Mouse (Mus musculus) heart, adult 2 months (tissue): ENCODE data around the gene Trim41. TPM values are rescaled to one million over a fixed set of nuclear protein-coding genes. Genes with fewer than 3 reads are reported as not detected.
A peak's percentile ranks its signal among the peaks of the same experiment; 100 is the strongest.

Experiments used
- DNase-seq, 2 experiments: peaks; one replicate each; pipeline ENCODE4 v3.0.0; 2021
- H3K27ac ChIP-seq: fragments of 200-600 bp; 2 replicates; pipeline ENCODE4 v1.8.1; 2022
- H3K27me3 ChIP-seq: fragments of 200-500 bp; 2 replicates; pipeline ENCODE4 v1.6.1; 2012; ENCODE audit warnings: mild to moderate bottlenecking, low read length, inconsistent platforms, mixed read lengths; ENCODE audit not compliant: control insufficient read depth, insufficient read depth
- H3K36me3 ChIP-seq: fragments of 200-500 bp; 2 replicates; pipeline ENCODE4 v1.6.1; 2012; ENCODE audit warnings: low read length, inconsistent platforms; ENCODE audit not compliant: control insufficient read depth, insufficient read depth
- H3K4me1 ChIP-seq: fragments of 200-500 bp; 2 replicates; pipeline ENCODE4 v1.6.1; 2011; ENCODE audit warnings: low read length; ENCODE audit not compliant: control insufficient read depth, insufficient read depth
- H3K4me3 ChIP-seq: fragments of 200-600 bp; 2 replicates; pipeline ENCODE4 v1.8.1; 2022
- H3K79me2 ChIP-seq: fragments of 200-500 bp; replicated peaks from 2 replicates; pipeline ENCODE4 v1.6.1; 2012; ENCODE audit warnings: mild to moderate bottlenecking, inconsistent platforms, low read length, moderate library complexity, mixed read lengths; ENCODE audit not compliant: control insufficient read depth, insufficient read depth
- H3K9ac ChIP-seq: fragments of 200-500 bp; 2 replicates; pipeline ENCODE4 v1.6.1; 2012; ENCODE audit warnings: low read depth, mild to moderate bottlenecking, control low read depth, inconsistent platforms, low read length, mixed read lengths
- CTCF ChIP-seq: fragments of 200-600 bp; IDR thresholded peaks from 2 replicates; pipeline ENCODE4 v1.8.1; 2022; ENCODE audit warnings: antibody characterized with exemption, mild to moderate bottlenecking, moderate library complexity
- EP300 ChIP-seq: fragments of 200-500 bp; IDR thresholded peaks from 2 replicates; pipeline ENCODE4 v1.6.1; 2011; ENCODE audit warnings: low read depth, low read length, control low read depth; ENCODE audit not compliant: insufficient read depth
- POLR2A ChIP-seq: fragments of 200-500 bp; IDR thresholded peaks from 2 replicates; pipeline ENCODE4 v1.6.1; 2011; ENCODE audit warnings: mild to moderate bottlenecking, low read depth, low read length, control low read depth; ENCODE audit not compliant: insufficient read depth
- WGBS: fragments of 180-500 bp; shearing (Covaris S2); methylation state at CpG from one replicate; pipeline ENCODE4 v1.1.7; 2018; 5-methylcytosine and 5-hydroxymethylcytosine counted together
- intact Hi-C: fragments of 180-260 bp; cut with DNase I; formaldehyde crosslinking; loops from one replicate; pipeline ENCODE4 v1.15.1; 2025
- polyA plus RNA-seq: library from polyadenylated mRNA; depleted of rRNA; stranded (reverse); fragments of >200 nt; gene quantifications from 2 replicates; pipeline ENCODE4 v1.2.3, GENCODE M21; 2012
- total RNA-seq, 2 experiments: library from RNA; stranded (reverse); gene quantifications; 2 replicates each; pipeline ENCODE4 v1.2.3; 2021

Gene Trim41
- total and polyA plus RNA-seq, 3 experiments = 19.1 to 19.9 (median 19.8) TPM

DNA sequence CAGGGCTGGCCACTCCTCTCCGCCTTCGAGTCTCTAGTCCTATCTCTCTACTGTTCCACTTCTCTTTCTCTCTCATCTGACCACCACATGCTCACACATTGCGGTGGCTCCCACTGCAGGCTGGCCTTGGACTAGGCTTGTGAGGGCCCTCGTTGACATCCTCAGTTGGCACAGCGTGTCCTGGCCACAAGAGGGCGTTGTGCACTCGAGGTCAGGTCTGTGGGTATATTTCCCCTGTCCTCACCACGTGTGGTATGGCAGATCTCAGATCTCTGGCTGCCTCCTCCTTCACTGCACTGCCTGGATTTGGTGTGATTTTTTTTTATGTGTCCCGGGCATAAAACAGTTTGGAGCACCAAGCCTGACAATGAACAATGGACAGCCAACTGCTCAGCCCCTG lies 40.5 kb downstream of the Trim41 start:
- TF ChIP-seq CTCF (peak; percentile 29), EP300 (no peak)
- no peak for DNase-seq
- Histone ChIP-seq H3K4me1 (no peaks in the 10 kb centered on the region), H3K27ac (no peak overlapping the region), H3K36me3 (no peaks in the 10 kb centered on the region), H3K27me3 (no peaks in the 10 kb centered on the region), H3K9ac (no peak overlapping the region), H3K79me2 (no peaks in the 10 kb centered on the region), H3K4me3 (no peak overlapping the region)
- intact Hi-C loops = no loop called here
- WGBS = 43% methylated on average over 9 of the region's 9 CpGs

DNA sequence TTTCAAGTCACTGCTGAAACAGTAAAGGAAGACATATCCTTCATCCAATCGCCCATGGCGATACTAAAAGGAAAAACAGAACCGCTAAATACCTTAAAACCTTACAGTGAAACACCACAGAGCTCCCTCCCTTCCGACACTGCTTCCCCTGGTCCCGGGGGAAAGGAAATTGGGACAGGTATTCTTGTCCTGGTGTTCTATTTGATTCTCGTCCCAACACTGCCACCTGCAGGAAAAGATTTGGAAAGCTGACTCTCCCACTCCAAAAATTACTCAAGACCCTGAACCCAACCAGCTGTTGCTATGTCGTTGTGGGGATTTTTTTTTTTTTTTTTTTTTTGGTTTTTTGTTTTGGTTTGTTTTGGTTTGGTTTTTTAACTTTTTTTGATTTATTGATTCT lies 41.7 kb downstream of the Trim41 start:
- intact Hi-C loops = no loop called here
- H3K36me3 ChIP-seq = no peaks in the 10 kb centered on the region

DNA sequence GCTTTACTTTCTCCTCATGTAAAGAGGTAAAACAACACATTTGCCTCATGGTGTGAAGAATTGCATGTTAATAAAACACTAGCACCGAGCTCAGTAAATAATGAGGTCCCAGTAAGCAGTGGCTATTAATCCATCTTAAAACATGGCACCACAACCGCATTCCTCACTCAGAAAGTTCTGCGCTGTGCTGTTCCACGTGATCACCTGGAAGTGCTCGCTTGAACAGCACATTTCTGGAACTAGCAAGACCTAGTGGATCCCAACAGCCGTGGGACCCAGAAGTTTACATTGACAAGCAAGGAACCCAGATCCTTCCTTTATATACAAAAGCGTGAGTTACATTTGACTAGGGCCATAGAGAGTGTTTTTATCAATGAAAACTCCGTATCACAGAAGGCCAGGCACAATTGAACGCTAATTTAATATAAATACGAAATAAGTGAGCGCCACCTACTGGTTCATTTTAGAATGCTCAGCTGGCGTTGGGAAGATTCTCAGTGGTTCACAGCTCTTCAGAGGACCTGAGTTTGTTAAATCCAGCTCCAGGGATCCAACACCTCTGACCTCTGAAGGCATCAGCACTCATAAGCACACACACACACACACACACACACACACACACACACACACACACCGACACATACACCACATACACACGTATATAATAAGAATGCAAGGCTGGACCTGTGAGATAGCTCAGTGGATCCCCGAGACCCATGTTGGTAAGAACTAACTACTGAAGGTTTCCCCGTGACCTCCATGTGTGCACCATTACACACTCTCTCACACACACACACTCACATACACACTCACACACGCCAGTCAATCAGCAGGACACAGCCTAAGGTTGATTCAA lies 42.5 kb downstream of the Trim41 start:
- intact Hi-C loops = no loop called here
- H3K27ac ChIP-seq = no peak overlapping the region
- no peaks in the 10 kb centered on the region for H3K4me1 ChIP-seq
- peak; percentile 22 to 49 for DNase-seq
- no peaks in the 10 kb centered on the region for H3K27me3 ChIP-seq
- no peaks in the 10 kb centered on the region for H3K79me2 ChIP-seq
- H3K36me3 ChIP-seq = no peaks in the 10 kb centered on the region
- no peak overlapping the region for H3K4me3 ChIP-seq
- TF ChIP-seq CTCF (peak; percentile 78), POLR2A (no peak)
- WGBS = 41% methylated on average over 17 of the region's 17 CpGs
- no peak overlapping the region for H3K9ac ChIP-seq

More for the DNA sequence above, 41.7 kb downstream of the Trim41 start:
- under 1% methylated on average over 7 of the region's 7 CpGs for WGBS
- peak in 1 of 2 experiments; percentile 40 for DNase-seq
- H3K27ac ChIP-seq = no peak overlapping the region
- H3K4me3 ChIP-seq = no peak overlapping the region
- TF ChIP-seq POLR2A (no peak), EP300 (no peak), CTCF (peak; percentile 73)
- no peaks in the 10 kb centered on the region for H3K79me2 ChIP-seq
- no peaks in the 10 kb centered on the region for H3K4me1 ChIP-seq
- H3K27me3 ChIP-seq = no peaks in the 10 kb centered on the region
- H3K9ac ChIP-seq = no peak overlapping the region

DNA sequence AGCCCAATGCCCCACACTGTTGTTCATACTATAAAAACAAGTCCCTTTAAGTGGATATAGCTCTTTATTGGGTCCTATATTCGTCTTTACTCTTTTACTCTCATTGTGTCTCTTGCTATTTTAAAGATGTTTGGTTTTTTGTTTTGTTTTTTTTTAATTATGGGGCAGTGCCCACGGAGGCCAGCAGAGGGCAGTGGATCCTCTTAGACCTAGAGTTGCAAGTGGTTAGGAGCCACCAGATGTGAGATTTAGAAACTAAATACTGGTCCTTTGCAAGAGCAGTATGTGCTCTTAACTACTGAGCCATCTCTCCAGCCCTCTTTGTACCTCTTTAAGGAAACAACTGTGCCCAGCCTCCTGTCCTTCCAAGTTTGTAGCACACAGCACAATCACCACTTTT lies 45.5 kb downstream of the Trim41 start:
- H3K27ac ChIP-seq = no peak overlapping the region
- no peaks in the 10 kb centered on the region for H3K27me3 ChIP-seq
- no peak overlapping the region for H3K9ac ChIP-seq
- TF ChIP-seq CTCF = peak; percentile 87
- no peak for TF ChIP-seq EP300
- H3K4me3 ChIP-seq = no peak overlapping the region
- 3% methylated on average over 2 of the region's 2 CpGs for WGBS
- H3K79me2 ChIP-seq = no peaks in the 10 kb centered on the region
- intact Hi-C loops = no loop called here
- H3K36me3 ChIP-seq = no peaks in the 10 kb centered on the region
- H3K4me1 ChIP-seq = no peaks in the 10 kb centered on the region
- DNase-seq = peak in 1 of 2 experiments; percentile 51

DNA sequence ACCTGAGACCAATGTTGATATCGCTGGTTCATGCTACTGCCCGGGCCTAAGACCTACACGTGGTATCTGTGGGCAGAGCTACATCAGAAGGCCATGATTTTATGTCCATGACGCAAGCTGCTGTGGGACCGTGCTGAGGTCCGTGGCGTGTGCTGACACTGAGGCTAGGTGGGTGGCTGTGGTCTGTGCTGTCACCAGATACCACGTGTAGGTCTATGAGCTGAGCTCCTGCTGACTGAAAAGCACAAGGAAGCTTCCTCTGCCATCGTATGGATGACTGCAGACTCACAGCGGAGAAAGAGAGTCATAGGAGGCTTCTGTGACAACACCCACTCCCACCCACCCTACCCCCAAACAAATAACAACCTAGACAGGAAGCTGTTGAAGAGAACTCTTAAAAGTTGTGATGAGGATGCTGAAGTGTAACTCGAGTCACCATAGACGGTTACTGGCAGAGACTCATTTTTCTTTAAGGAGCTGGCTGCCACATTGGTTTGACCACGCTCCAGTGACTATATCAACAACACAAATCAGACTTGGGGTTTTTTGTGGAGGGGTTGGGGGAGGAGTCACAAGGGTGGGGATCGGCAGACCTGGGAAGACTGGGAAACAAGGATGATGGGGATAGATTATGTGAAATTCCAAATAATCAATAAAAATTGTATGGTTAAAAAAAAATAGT lies 49.8 kb downstream of the Trim41 start:
- H3K36me3 ChIP-seq = no peaks in the 10 kb centered on the region
- no peaks in the 10 kb centered on the region for H3K4me1 ChIP-seq
- H3K4me3 ChIP-seq = no peak overlapping the region
- intact Hi-C loops = no loop called here
- no peak overlapping the region for H3K27ac ChIP-seq
- 81% methylated on average over 14 of the region's 14 CpGs for WGBS
- no peaks in the 10 kb centered on the region for H3K27me3 ChIP-seq
- no peak overlapping the region for H3K9ac ChIP-seq
- TF ChIP-seq EP300 (no peak), CTCF (no peak), POLR2A (no peak)
- DNase-seq = no peak
- H3K79me2 ChIP-seq = no peaks in the 10 kb centered on the region

DNA sequence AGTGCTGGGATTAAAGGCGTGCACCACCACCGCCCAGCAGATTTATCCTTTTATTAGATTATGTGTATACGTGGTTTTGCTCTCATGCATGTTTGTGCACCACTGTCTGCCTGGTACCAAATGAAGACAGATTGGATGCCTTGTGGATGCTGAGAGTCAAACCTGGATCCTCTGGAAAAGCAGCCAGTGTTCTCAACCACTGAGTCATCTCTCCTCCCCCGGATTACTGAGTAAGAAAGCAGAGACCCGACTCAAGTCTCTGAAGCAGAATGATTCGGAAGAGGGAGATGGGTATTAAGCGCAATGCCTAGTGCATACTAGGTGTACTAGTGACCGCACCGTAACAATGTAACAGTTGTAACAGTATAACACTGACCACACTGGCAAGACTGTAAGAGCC lies 53.0 kb downstream of the Trim41 start:
- no peaks in the 10 kb centered on the region for H3K27me3 ChIP-seq
- WGBS = 88% methylated on average over 9 of the region's 9 CpGs
- no peak overlapping the region for H3K9ac ChIP-seq
- intact Hi-C loops = no loop called here
- no peak for DNase-seq
- no peaks in the 10 kb centered on the region for H3K4me1 ChIP-seq
- H3K36me3 ChIP-seq = no peaks in the 10 kb centered on the region
- H3K79me2 ChIP-seq = no peaks in the 10 kb centered on the region
- no peak overlapping the region for H3K4me3 ChIP-seq
- H3K27ac ChIP-seq = no peak overlapping the region
- TF ChIP-seq POLR2A (no peak), CTCF (no peak), EP300 (no peak)
